Mouse (Mus musculus): ENCODE results near the gene Tnfrsf12a. TPM values are rescaled to one million over a fixed set of nuclear protein-coding genes. Genes with fewer than 3 reads are reported as not detected.

Tnfrsf12a gene
- polyA plus RNA-seq, 1 experiment from 2014 or later, result 3.1 TPM

DNA sequence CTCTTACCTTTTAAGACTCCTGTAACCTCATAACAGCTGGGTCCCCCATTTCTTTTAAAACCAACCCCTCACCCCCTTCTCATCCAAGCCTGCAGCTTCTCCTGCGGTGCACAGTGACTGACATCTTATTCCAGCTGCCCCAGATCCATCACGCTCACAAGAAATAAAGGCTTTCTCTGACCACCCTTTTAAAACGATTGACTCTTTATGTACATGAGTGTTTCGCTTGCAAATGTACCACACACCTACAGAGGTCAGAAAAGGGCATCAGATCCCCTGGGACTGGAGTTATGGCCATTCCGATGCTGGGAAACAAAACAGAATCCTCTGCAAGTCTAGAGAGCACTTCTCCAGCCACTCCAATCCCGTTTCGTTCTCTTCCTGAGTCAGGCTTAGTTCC lies 49.5 kb downstream of the Tnfrsf12a start:
- ATAC-seq (ENCODE audit: low FRiP score, low read depth), result no peak
- Histone ChIP-seq H3K9ac (no peak overlapping the region), H3K9me3 (no peaks in the 10 kb centered on the region), H3K4me2 (replicated peaks) (no peak overlapping the region), H3K4me1 (0 out of 2 replicates have a peak, but pooled peaks cover 4% of the 10 kb centered on the region), H3K27me3 (replicated peaks) (no peaks in the 10 kb centered on the region), H3K36me3 (no peaks in the 10 kb centered on the region), H3K27ac (no peak overlapping the region), H3K4me3 (no peak overlapping the region)
- 38% methylated on average over 7 of the region's 7 CpGs for WGBS

Other genes with a start within 250 kb of the Tnfrsf12a start
- not detected in 2 replicates for gene Vmn2r117, start 197.8 kb downstream of the Tnfrsf12a start, polyA plus RNA-seq (2016; fragmentation: Nextera tagmentation; extraction: Ambion mirVana)
- gene Zfp213, start 113.2 kb downstream of the Tnfrsf12a start, polyA plus RNA-seq (2016; fragmentation: Nextera tagmentation; extraction: Ambion mirVana), result 21.3 and 22.6 TPM in 2 replicates
- gene Zfp13, start 78.0 kb downstream of the Tnfrsf12a start, polyA plus RNA-seq (2016; fragmentation: Nextera tagmentation; extraction: Ambion mirVana), result 23.8 and 26.6 TPM in 2 replicates
- gene Zscan10, start 76.6 kb downstream of the Tnfrsf12a start, polyA plus RNA-seq (2016; fragmentation: Nextera tagmentation; extraction: Ambion mirVana), result 0.32 TPM in 1 of 2 replicates, not detected in the other
- gene Mmp25, start 32.2 kb downstream of the Tnfrsf12a start, polyA plus RNA-seq (2016; fragmentation: Nextera tagmentation; extraction: Ambion mirVana), result 1.6 TPM in 2 replicates
- 0.42 and 0.80 TPM in 2 replicates for gene Bicdl2, start 17.0 kb downstream of the Tnfrsf12a start, polyA plus RNA-seq (2016; fragmentation: Nextera tagmentation; extraction: Ambion mirVana)
- gene Hcfc1r1, start 3.9 kb downstream of the Tnfrsf12a start, polyA plus RNA-seq (2016; fragmentation: Nextera tagmentation; extraction: Ambion mirVana), result 69.2 and 74.4 TPM in 2 replicates
- gene Thoc6, start 3.6 kb downstream of the Tnfrsf12a start, polyA plus RNA-seq (2016; fragmentation: Nextera tagmentation; extraction: Ambion mirVana), result 54.0 and 57.6 TPM in 2 replicates
- gene Cldn6, start 1.8 kb upstream of the Tnfrsf12a start, polyA plus RNA-seq (2016; fragmentation: Nextera tagmentation; extraction: Ambion mirVana), result 2.7 and 3.6 TPM in 2 replicates
- gene Cldn9, start 6.6 kb upstream of the Tnfrsf12a start, polyA plus RNA-seq (2016; fragmentation: Nextera tagmentation; extraction: Ambion mirVana), result 0.74 and 1.9 TPM in 2 replicates
- 0.79 and 1.1 TPM in 2 replicates for gene 1520401A03Rik, start 45.3 kb upstream of the Tnfrsf12a start, polyA plus RNA-seq (2016; fragmentation: Nextera tagmentation; extraction: Ambion mirVana)
- 32.7 and 34.1 TPM in 2 replicates for gene Pkmyt1, start 48.9 kb upstream of the Tnfrsf12a start, polyA plus RNA-seq (2016; fragmentation: Nextera tagmentation; extraction: Ambion mirVana)
- 41.7 and 41.8 TPM in 2 replicates for gene Paqr4, start 63.4 kb upstream of the Tnfrsf12a start, polyA plus RNA-seq (2016; fragmentation: Nextera tagmentation; extraction: Ambion mirVana)
- gene Kremen2, start 68.4 kb upstream of the Tnfrsf12a start, polyA plus RNA-seq (2016; fragmentation: Nextera tagmentation; extraction: Ambion mirVana), result 5.8 and 6.1 TPM in 2 replicates
- 234 and 241 TPM in 2 replicates for gene Flywch1, start 94.1 kb upstream of the Tnfrsf12a start, polyA plus RNA-seq (2016; fragmentation: Nextera tagmentation; extraction: Ambion mirVana)
- gene Flywch2, start 108.6 kb upstream of the Tnfrsf12a start, polyA plus RNA-seq (2016; fragmentation: Nextera tagmentation; extraction: Ambion mirVana), result 47.0 and 47.5 TPM in 2 replicates
- gene Srrm2, start 113.1 kb upstream of the Tnfrsf12a start, polyA plus RNA-seq (2016; fragmentation: Nextera tagmentation; extraction: Ambion mirVana), result 617 and 693 TPM in 2 replicates
- gene Elob, start 151.7 kb upstream of the Tnfrsf12a start, polyA plus RNA-seq (2016; fragmentation: Nextera tagmentation; extraction: Ambion mirVana), result 1,078 and 1,213 TPM in 2 replicates
- not detected in 2 replicates for gene Prss33, start 158.6 kb upstream of the Tnfrsf12a start, polyA plus RNA-seq (2016; fragmentation: Nextera tagmentation; extraction: Ambion mirVana)
- gene Prss32, start 166.4 kb upstream of the Tnfrsf12a start, polyA plus RNA-seq (2016; fragmentation: Nextera tagmentation; extraction: Ambion mirVana), result not detected in 2 replicates
- gene Prss41, start 166.7 kb upstream of the Tnfrsf12a start, polyA plus RNA-seq (2016; fragmentation: Nextera tagmentation; extraction: Ambion mirVana), result 1.2 and 1.7 TPM in 2 replicates
- not detected in 2 replicates for gene Prss21, start 190.6 kb upstream of the Tnfrsf12a start, polyA plus RNA-seq (2016; fragmentation: Nextera tagmentation; extraction: Ambion mirVana)
- not detected in 2 replicates for gene Dcpp1, start 203.4 kb upstream of the Tnfrsf12a start, polyA plus RNA-seq (2016; fragmentation: Nextera tagmentation; extraction: Ambion mirVana)
- gene Dcpp2, start 203.4 kb upstream of the Tnfrsf12a start, polyA plus RNA-seq (2016; fragmentation: Nextera tagmentation; extraction: Ambion mirVana), result not detected in 2 replicates
- gene Dcpp3, start 240.0 kb upstream of the Tnfrsf12a start, polyA plus RNA-seq (2016; fragmentation: Nextera tagmentation; extraction: Ambion mirVana), result not detected in 2 replicates